Mouse (Mus musculus): ENCODE measurements around the gene Gcsh.

- TF ChIP-seq CTCF (IDR thresholded peaks at IDR 0.05 in 2 of 3, conservative IDR thresholded peaks at IDR 0.05 in 1 of 3; ENCODE audit: control insufficient read depth in 1 of 3, insufficient read depth in 1 of 3, low read depth in 2 of 3, low read length in 3 of 3, poor library complexity in 1 of 3, severe bottlenecking in 1 of 3) (no peak), TCF12 (IDR thresholded peaks at IDR 0.05; ENCODE audit: low read depth, low read length) (no peak), UBTF (IDR thresholded peaks at IDR 0.05; ENCODE audit: borderline replicate concordance, insufficient read depth, low read depth, low read length) (no peak), ZNF384 (IDR thresholded peaks at IDR 0.05; ENCODE audit: low read depth, low read length) (no peak), MYC (IDR thresholded peaks at IDR 0.05; ENCODE audit: low read depth, low read length) (no peak), POLR2AphosphoS5 (IDR thresholded peaks at IDR 0.05; ENCODE audit: borderline replicate concordance, low read depth, low read length) (no peak)
Measured at GRCm38 (mm10) chr8:117011366-117011765, 18.0 kb upstream of the Gcsh start.

All from MEL (cell line).